32 mouse cellular contexts compared by ENCODE assay signal in genomic region chr11:83060412-83061020, GRCm38 (mm10). TPM values are rescaled to one million over a fixed set of nuclear protein-coding genes. Genes with fewer than 3 reads are reported as not detected.
DNase-seq lines count a peak whose midpoint lies in the region; ATAC-seq and TF ChIP-seq lines count a peak whose summit lies in the region.
"Had no signal": no experiment of that assay in that cellular context is flagged by ENCODE, and none has a peak within 500 bp of the region (broad histone marks: within the 10 kb centered on the region; RNA-seq: fewer than 3 reads in every experiment).

No protein-coding gene starts in this region.

- peak overlapping the region; percentile 2; the same call in 1 of the 2 replicates for H3K27ac ChIP-seq in spleen, adult 2 months (ENCODE audit: insufficient read depth, low read length)
- no peak overlapping the region for H3K27ac ChIP-seq in layer of hippocampus, adult 2 months
- H3K27ac ChIP-seq: embryonic facial prominence, embryonic 12.5 days; forebrain, embryonic 10.5 days; forebrain, embryonic 15.5 days; heart, embryonic 15.5 days; hindbrain, embryonic 13.5 days; liver, embryonic 13.5 days; macrophage had no signal

- peaks cover 8% of the 10 kb centered on the region; the same call in 1 of the 2 replicates for H3K4me1 ChIP-seq in spleen, adult 2 months (ENCODE audit: control insufficient read depth, insufficient read depth, insufficient read length)
- H3K4me1 ChIP-seq: embryonic facial prominence, embryonic 12.5 days; forebrain, embryonic 15.5 days; hindbrain, embryonic 13.5 days; liver, embryonic 13.5 days had no signal

- TF ChIP-seq CTCF in spleen, adult 2 months (IDR thresholded peaks at IDR 0.05; ENCODE audit: extremely low read depth, insufficient read depth, insufficient read length, insufficient replicate concordance) = no peak
- no peak for TF ChIP-seq CTCF in layer of hippocampus, adult 2 months (conservative IDR thresholded peaks at IDR 0.05)

- TF ChIP-seq POLR2A in spleen, adult 2 months (IDR thresholded peaks at IDR 0.05; ENCODE audit: low read depth, low read length) = no peak

- no peak for DNase-seq in frontal cortex, postnatal 14 days (ENCODE audit: low spot score in 2 of 2)
- no peak for DNase-seq in spleen, adult 2 months (ENCODE audit: low read depth in 1 of 2, low spot score in 2 of 2)
- no peak for DNase-seq in spleen, postnatal 14 days (ENCODE audit: low spot score in 2 of 2)
- peak; percentile 38 for DNase-seq in gonadal fat pad, adult 2 months (ENCODE audit: low read depth)
- DNase-seq in kidney, postnatal 25 days = no peak
- no peak for DNase-seq in layer of hippocampus, adult 2 months (ENCODE audit: low spot score in 2 of 2)
- DNase-seq: adrenal gland, postnatal 14 days; cerebellum, adult 9-10 months; embryo, embryonic 11 days; heart, postnatal 4 days; kidney, adult 2 months; kidney, postnatal 4 days; layer of hippocampus, postnatal 36 days; left cerebral cortex, postnatal 4 days; liver, embryonic 13.5 days; lung, adult 2 months; lung, postnatal 10 days; midbrain, embryonic 14.5 days; thymus, postnatal 14 days had no signal

- WGBS in spleen, adult 2 months = 80% methylated on average over 5 of the region's 5 CpGs

- no peak overlapping the region for H3K4me3 ChIP-seq in spleen, adult 2 months (ENCODE audit: extremely low read depth, insufficient read depth, insufficient read length)
- H3K4me3 ChIP-seq in layer of hippocampus, adult 2 months = no peak overlapping the region
- H3K4me3 ChIP-seq: embryonic facial prominence, embryonic 12.5 days; forebrain, embryonic 10.5 days; forebrain, embryonic 15.5 days; heart, embryonic 15.5 days; hindbrain, embryonic 13.5 days; liver, embryonic 13.5 days had no signal

- no peaks in the 10 kb centered on the region for H3K27me3 ChIP-seq in spleen, adult 2 months (ENCODE audit: control insufficient read depth, insufficient read depth, low read length)
- H3K27me3 ChIP-seq: embryonic facial prominence, embryonic 12.5 days; forebrain, embryonic 15.5 days; heart, embryonic 15.5 days; liver, embryonic 13.5 days had no signal

- no peaks in the 10 kb centered on the region for H3K36me3 ChIP-seq in spleen, adult 2 months (ENCODE audit: control insufficient read depth, insufficient read depth, low read length)
- H3K36me3 ChIP-seq: embryonic facial prominence, embryonic 12.5 days; forebrain, embryonic 10.5 days; forebrain, embryonic 15.5 days; heart, embryonic 15.5 days; hindbrain, embryonic 13.5 days; liver, embryonic 13.5 days had no signal

- ATAC-seq in frontal cortex, adult (ENCODE audit: low TSS enrichment) = peak; percentile 83
- ATAC-seq: forebrain, embryonic 15.5 days; Patski had no signal

RNA-seq across cellular contexts. Expression of gene Slfn2, which starts 4.4 kb away (rescaled TPM):
- 28.7 and 31.8 TPM in 2 replicates for polyA plus RNA-seq in spleen, adult 2 months (2012; rRNA removed)
- 4.3 and 5.2 TPM in 2 replicates for polyA plus RNA-seq in gonadal fat pad, adult 2 months (2012; rRNA removed)
- total RNA-seq in layer of hippocampus, adult 2 months (2021) = under 1 TPM; 0.44 to 0.56 TPM

RNA-seq across cellular contexts. Expression of gene Slfn8, which starts 39.9 kb away (rescaled TPM):
- 3.4 and 3.5 TPM in 2 replicates for polyA plus RNA-seq in spleen, adult 2 months (2012; rRNA removed)
- 0.37 and 0.47 TPM in 2 replicates for polyA plus RNA-seq in gonadal fat pad, adult 2 months (2012; rRNA removed)
- under 1 TPM; 0.44 to 0.69 TPM for total RNA-seq in layer of hippocampus, adult 2 months (2021)
- polyA plus RNA-seq: C2C12 had no signal

RNA-seq across cellular contexts. Expression of gene Slfn1, which starts 56.1 kb away (rescaled TPM):
- polyA plus RNA-seq in spleen, adult 2 months (2012; rRNA removed) = 11.2 and 12.1 TPM in 2 replicates
- 0.27 and 0.34 TPM in 2 replicates for polyA plus RNA-seq in gonadal fat pad, adult 2 months (2012; rRNA removed)
- not detected for total RNA-seq in layer of hippocampus, adult 2 months (2021)
- total RNA-seq: gastrocnemius, adult 8-10 months; layer of hippocampus, postnatal 36 days; left cerebral cortex, postnatal 4 days; MEL had no signal
- polyA plus RNA-seq: C2C12; forebrain, embryonic 10.5 days; forebrain, embryonic 15.5 days; hindbrain, embryonic 13.5 days; neural tube, embryonic 14.5 days; Patski; testis, adult 2 months had no signal
